Mouse (Mus musculus) heart, postnatal 36 days (tissue): Measurements from ENCODE around the gene Nrip3. TPM values are rescaled to one million over a fixed set of nuclear protein-coding genes. Genes with fewer than 3 reads are reported as not detected.

Source experiments
- DNase-seq, 2 experiments: peaks; one replicate each; pipeline ENCODE4 v3.0.0; 2021 to 2022
- intact Hi-C: fragments of 180-260 bp; cut with DNase I; formaldehyde crosslinking; loops from one replicate; pipeline ENCODE4 v1.15.1; 2025
- total RNA-seq, 2 experiments: library from RNA; stranded (reverse); gene quantifications; 2 replicates each; pipeline ENCODE4 v1.2.3; 2021

Gene Nrip3
- total RNA-seq, 2 experiments from 2014 or later = 0.08 to 0.47 TPM

DNA sequence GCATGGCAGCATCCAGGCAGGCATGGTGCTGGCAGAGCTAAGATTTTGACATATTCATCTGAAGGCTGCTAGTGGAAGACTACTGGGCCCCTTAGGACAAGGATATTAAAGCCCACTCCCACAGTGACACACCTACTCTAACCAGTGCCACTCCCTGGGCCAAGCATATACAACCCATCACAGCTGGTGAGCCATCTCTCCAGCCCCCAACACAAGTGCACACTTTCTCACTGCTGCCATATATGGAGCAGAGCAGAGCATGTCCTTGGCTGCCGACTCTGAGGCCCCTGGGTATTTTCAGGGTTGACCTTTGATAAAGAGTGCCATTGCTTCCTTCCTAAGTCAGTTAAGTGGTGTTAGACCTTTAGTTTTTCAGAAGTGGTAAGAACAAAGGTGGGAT lies 71.8 kb downstream of the Nrip3 start:
- intact Hi-C loops = no loop called here
- no peak for DNase-seq

DNA sequence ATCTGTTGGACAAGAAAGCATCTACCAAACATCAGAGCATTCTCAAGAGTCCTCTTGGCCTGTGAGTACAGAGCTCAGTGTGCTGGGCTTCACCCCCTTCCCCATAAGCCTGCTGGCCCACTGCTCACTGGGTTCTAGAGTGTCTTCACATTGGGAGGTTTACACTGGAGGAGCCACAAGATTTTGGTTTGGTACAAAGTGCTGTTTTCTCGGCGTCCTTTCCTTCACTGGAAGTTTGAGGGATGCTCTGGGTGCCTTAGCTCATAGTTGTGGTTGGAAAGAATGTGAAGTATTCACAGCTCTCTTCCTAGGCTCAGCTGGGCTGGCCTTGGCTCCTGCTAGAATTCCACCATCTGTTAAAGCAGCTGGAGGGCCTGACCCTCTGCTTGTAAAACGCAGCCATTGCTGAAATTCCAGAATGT lies 72.9 kb downstream of the Nrip3 start:
- intact Hi-C loops = loop anchor here (2.0 to 10.0 kb wide), 3 partner anchors 96 to 374 kb away; no protein-coding TSS in a partner anchor
- DNase-seq = peak; percentile 32 to 41

Other genes with a start within 250 kb of the Nrip3 start
- 10 to 100 TPM; 23.4 to 31.9 TPM for gene St5, start 78.4 kb downstream of the Nrip3 start, total RNA-seq
- gene Akip1, start 78.3 kb downstream of the Nrip3 start, total RNA-seq = 10 to 100 TPM; 11.4 to 16.0 TPM
- gene BC051019, start 58.2 kb downstream of the Nrip3 start, total RNA-seq = not detected
- gene Ascl3, start 50.3 kb downstream of the Nrip3 start, total RNA-seq = not detected
- gene Tmem9b, start 29.1 kb downstream of the Nrip3 start, total RNA-seq = 10 to 100 TPM; 29.8 to 31.1 TPM
- gene Scube2, start 83.7 kb upstream of the Nrip3 start, total RNA-seq = 10 to 100 TPM; 19.3 to 21.1 TPM
- 100 to 1,000 TPM; 134 to 147 TPM for gene Dennd5a, start 178.4 kb upstream of the Nrip3 start, total RNA-seq
- 10 to 100 TPM; 54.5 to 55.3 TPM for gene Tmem41b, start 204.9 kb upstream of the Nrip3 start, total RNA-seq
- 10 to 100 TPM; 95.6 to 96.4 TPM for gene Ipo7, start 236.2 kb upstream of the Nrip3 start, total RNA-seq